Mouse (Mus musculus) liver, adult 2 months (tissue): ENCODE data around the gene Abhd8.

Source experiments
- CTCF ChIP-seq: fragments of 200-500 bp; IDR thresholded peaks from 2 replicates; pipeline ENCODE4 v1.5.1; 2011; ENCODE audit warnings: low read depth, low read length, control low read depth
- POLR2A ChIP-seq: fragments of 200-500 bp; IDR thresholded peaks from 2 replicates; pipeline ENCODE4 v1.6.1; 2011; ENCODE audit warnings: low read length, control low read depth; ENCODE audit not compliant: insufficient read depth; ENCODE audit errors: extremely low read depth

GRCm38 (mm10) chr8:71471861-71472260 lies 8.4 kb upstream of the Abhd8 start:
- TF ChIP-seq POLR2A (no peak), CTCF (no peak)
